Mouse (Mus musculus): ENCODE measurements around the gene Ocln.

DNA sequence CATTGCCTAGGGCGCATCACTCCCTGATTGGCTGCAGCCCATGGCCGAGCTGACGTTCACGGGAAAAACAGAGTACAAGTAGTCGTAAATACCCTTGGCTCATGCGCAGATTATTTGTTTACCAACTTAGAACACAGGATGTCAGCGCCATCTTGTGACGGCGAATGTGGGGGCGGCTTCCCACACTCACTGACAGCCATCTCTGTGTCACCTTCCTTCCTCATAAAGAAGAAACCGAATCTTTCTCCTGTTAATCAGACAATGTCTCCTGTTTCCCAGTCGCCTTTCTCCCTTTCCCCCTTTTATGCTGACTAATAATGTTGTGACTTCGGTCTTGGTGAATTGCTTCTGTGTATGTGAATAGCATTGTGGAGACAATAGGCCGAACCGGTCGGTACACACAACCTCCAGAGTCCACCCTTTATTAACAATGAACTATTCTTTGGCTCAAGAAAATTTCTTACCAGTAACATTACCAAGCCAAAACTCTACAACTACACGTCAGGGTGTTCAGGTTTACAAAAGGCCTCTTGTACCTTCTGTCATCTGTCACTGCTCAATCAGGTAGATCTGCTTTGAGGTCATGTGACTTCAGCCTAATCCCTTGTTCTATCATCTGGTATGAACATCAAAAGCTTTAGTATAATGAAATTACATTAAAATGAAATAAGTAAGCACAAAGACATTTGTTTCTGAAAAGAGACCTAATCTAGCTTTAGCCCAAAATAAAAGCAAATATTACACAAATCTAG lies 41.7 kb upstream of the Ocln start:
- TF ChIP-seq POLR2A (IDR thresholded peaks at IDR 0.05; ENCODE audit: borderline replicate concordance, extremely low read depth, low read depth, low read length) (no peak), CTCF (IDR thresholded peaks at IDR 0.05; ENCODE audit: insufficient read depth, low read length) (no peak)

Measured in lung, adult 2 months (tissue).